Mouse (Mus musculus) C2C12 (cell line): ENCODE data around the gene Psmd5.

Source experiments
- CEBPB ChIP-seq: IDR thresholded peaks from one replicate; pipeline ENCODE4 v1.6.1; 2011; ENCODE audit warnings: low read depth, mild to moderate bottlenecking, control low read depth, moderate library complexity
- CTCF ChIP-seq: IDR thresholded peaks from one replicate; pipeline ENCODE4 v1.5.1; 2011; ENCODE audit not compliant: control insufficient read depth, insufficient read depth, insufficient read length
- FOSL1 ChIP-seq: IDR thresholded peaks from one replicate; pipeline ENCODE4 v1.8.0; 2011; ENCODE audit warnings: mild to moderate bottlenecking, low read length; ENCODE audit not compliant: poor library complexity, insufficient read depth, severe bottlenecking
- MAX ChIP-seq: IDR thresholded peaks from one replicate; pipeline ENCODE4 v1.6.1; 2011; ENCODE audit warnings: mild to moderate bottlenecking, control low read depth
- MYOD1 ChIP-seq: IDR thresholded peaks from one replicate; pipeline ENCODE4 v1.6.1; 2011; ENCODE audit warnings: low read depth; ENCODE audit not compliant: control insufficient read depth, insufficient read length
- USF1 ChIP-seq: IDR thresholded peaks from one replicate; pipeline ENCODE4 v1.6.1; 2011; ENCODE audit warnings: low read depth, mild to moderate bottlenecking, control low read depth, moderate library complexity

- TF ChIP-seq MAX (no peak), CTCF (no peak), USF1 (no peak), MYOD1 (no peak), FOSL1 (no peak), CEBPB (no peak)
Measured at GRCm38 (mm10) chr2:34901726-34902125, 27.0 kb upstream of the Psmd5 start.
